Mouse (Mus musculus): Measurements from ENCODE around the gene Pjvk. TPM values are rescaled to one million over a fixed set of nuclear protein-coding genes. Genes with fewer than 3 reads are reported as not detected.

The Pjvk gene
- polyA plus RNA-seq, 1 experiment = 0.04 TPM

GRCm38 (mm10) chr2:76674725-76675427 is 26.6 kb downstream of the Pjvk start, which contains the start of gene Plekha3:
TSS of gene Plekha3 (plus strand) at chr2:76675281.
- Histone ChIP-seq H3K27me3 (ENCODE audit: control insufficient read depth, insufficient read depth, insufficient read length) (no peaks in the 10 kb centered on the region), H3ac (ENCODE audit: control insufficient read depth, insufficient read length) (peak within 1 kb of the TSS; percentile 8), H3K4me3 (peak within 1 kb of the TSS; percentile 37), H3K4me2 (ENCODE audit: low read depth) (peak within 1 kb of the TSS; percentile 91), H3K79me2 (ENCODE audit: control insufficient read depth, insufficient read depth) (peaks cover 44% of the 10 kb centered on the region), H3K36me3 (ENCODE audit: control insufficient read depth, insufficient read depth) (no peaks in the 10 kb centered on the region)
- TF ChIP-seq MYOD1 (IDR thresholded peaks at IDR 0.05; ENCODE audit: control insufficient read depth in 1 of 3, insufficient read length in 2 of 3, low read depth in 2 of 3) (peak in 1 of 3 experiments; percentile 1), POLR2AphosphoS2 (IDR thresholded peaks at IDR 0.05; ENCODE audit: insufficient read length, low read depth) (peak; percentile 60), POLR2A (IDR thresholded peaks at IDR 0.05; ENCODE audit: insufficient read length, low read depth) (peak; percentile 78), TCF12 (IDR thresholded peaks at IDR 0.05; ENCODE audit: insufficient read depth, poor library complexity, severe bottlenecking) (no peak)

GRCm38 (mm10) chr2:76675451-76675850 is 27.2 kb downstream of the Pjvk start:
- peaks cover 50% of the 10 kb centered on the region for H3K79me2 ChIP-seq (ENCODE audit: control insufficient read depth, insufficient read depth)
- H3ac ChIP-seq (ENCODE audit: control insufficient read depth, insufficient read length) = peak overlapping the region; percentile 8
- H3K27me3 ChIP-seq (ENCODE audit: control insufficient read depth, insufficient read depth, insufficient read length) = no peaks in the 10 kb centered on the region
- peaks cover 3% of the 10 kb centered on the region for H3K36me3 ChIP-seq (ENCODE audit: control insufficient read depth, insufficient read depth)
- peak overlapping the region; percentile 37 for H3K4me3 ChIP-seq
- peak overlapping the region; percentile 91 for H3K4me2 ChIP-seq (ENCODE audit: low read depth)
- TF ChIP-seq MYOD1 (IDR thresholded peaks at IDR 0.05; ENCODE audit: control insufficient read depth in 1 of 3, insufficient read length in 2 of 3, low read depth in 2 of 3) (no peak), MYOG (IDR thresholded peaks at IDR 0.05; ENCODE audit: control insufficient read depth in 1 of 3, insufficient read depth in 1 of 3, insufficient read length in 2 of 3, low read depth in 2 of 3) (no peak), SRF (IDR thresholded peaks at IDR 0.05; ENCODE audit: control insufficient read depth, insufficient read length, low read depth) (no peak), REST (IDR thresholded peaks at IDR 0.05; ENCODE audit: insufficient read depth, insufficient read length) (no peak), TCF3 (IDR thresholded peaks at IDR 0.05; ENCODE audit: insufficient read length, low read depth) (no peak), TCF12 (IDR thresholded peaks at IDR 0.05; ENCODE audit: insufficient read depth, poor library complexity, severe bottlenecking) (no peak), POLR2AphosphoS2 (IDR thresholded peaks at IDR 0.05; ENCODE audit: insufficient read length, low read depth) (no peak), E2F4 (IDR thresholded peaks at IDR 0.05; ENCODE audit: insufficient read depth) (no peak), POLR2A (IDR thresholded peaks at IDR 0.05; ENCODE audit: insufficient read length, low read depth) (no peak), MAX (IDR thresholded peaks at IDR 0.05; ENCODE audit: low read depth) (no peak), USF1 (IDR thresholded peaks at IDR 0.05; ENCODE audit: low read depth) (no peak), CEBPB (IDR thresholded peaks at IDR 0.05; ENCODE audit: insufficient read depth, poor library complexity, severe bottlenecking) (no peak)

DNA sequence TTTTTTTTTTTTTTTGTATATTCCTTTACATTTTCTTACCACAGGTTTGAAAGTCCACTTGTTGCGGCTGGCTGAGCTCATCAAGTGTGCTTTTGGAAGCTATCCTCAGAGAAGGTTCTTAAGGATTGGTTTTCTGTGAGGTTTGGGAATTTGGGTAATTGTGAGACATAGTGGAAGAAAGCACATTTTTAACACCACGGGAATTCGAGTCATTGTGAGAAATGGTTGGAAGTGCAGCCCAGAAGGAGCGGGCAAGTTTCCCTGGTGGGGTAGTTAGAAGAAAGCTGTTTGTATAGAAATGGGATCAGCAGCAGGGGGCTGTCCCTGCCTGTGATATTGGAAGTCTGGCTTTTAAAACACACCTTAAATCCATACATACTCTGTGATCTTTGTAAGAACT is 27.7 kb downstream of the Pjvk start:
- TF ChIP-seq POLR2A (IDR thresholded peaks at IDR 0.05; ENCODE audit: insufficient read length, low read depth) (no peak), MYOD1 (IDR thresholded peaks at IDR 0.05; ENCODE audit: control insufficient read depth in 1 of 3, insufficient read length in 2 of 3, low read depth in 2 of 3) (no peak), REST (IDR thresholded peaks at IDR 0.05; ENCODE audit: insufficient read depth, insufficient read length) (no peak), TCF12 (IDR thresholded peaks at IDR 0.05; ENCODE audit: insufficient read depth, poor library complexity, severe bottlenecking) (no peak), POLR2AphosphoS2 (IDR thresholded peaks at IDR 0.05; ENCODE audit: insufficient read length, low read depth) (no peak), USF1 (IDR thresholded peaks at IDR 0.05; ENCODE audit: low read depth) (no peak), CEBPB (IDR thresholded peaks at IDR 0.05; ENCODE audit: insufficient read depth, poor library complexity, severe bottlenecking) (no peak), E2F4 (IDR thresholded peaks at IDR 0.05; ENCODE audit: insufficient read depth) (no peak), MYOG (IDR thresholded peaks at IDR 0.05; ENCODE audit: control insufficient read depth in 1 of 3, insufficient read depth in 1 of 3, insufficient read length in 2 of 3, low read depth in 2 of 3) (no peak)
- H3K27me3 ChIP-seq (ENCODE audit: control insufficient read depth, insufficient read depth, insufficient read length) = no peaks in the 10 kb centered on the region
- peak overlapping the region; percentile 37 for H3K4me3 ChIP-seq
- H3K4me2 ChIP-seq (ENCODE audit: low read depth) = peak overlapping the region; percentile 91
- peaks cover 7% of the 10 kb centered on the region for H3K36me3 ChIP-seq (ENCODE audit: control insufficient read depth, insufficient read depth)
- H3ac ChIP-seq (ENCODE audit: control insufficient read depth, insufficient read length) = peak overlapping the region; percentile 8
- H3K79me2 ChIP-seq (ENCODE audit: control insufficient read depth, insufficient read depth) = peaks cover 53% of the 10 kb centered on the region

DNA sequence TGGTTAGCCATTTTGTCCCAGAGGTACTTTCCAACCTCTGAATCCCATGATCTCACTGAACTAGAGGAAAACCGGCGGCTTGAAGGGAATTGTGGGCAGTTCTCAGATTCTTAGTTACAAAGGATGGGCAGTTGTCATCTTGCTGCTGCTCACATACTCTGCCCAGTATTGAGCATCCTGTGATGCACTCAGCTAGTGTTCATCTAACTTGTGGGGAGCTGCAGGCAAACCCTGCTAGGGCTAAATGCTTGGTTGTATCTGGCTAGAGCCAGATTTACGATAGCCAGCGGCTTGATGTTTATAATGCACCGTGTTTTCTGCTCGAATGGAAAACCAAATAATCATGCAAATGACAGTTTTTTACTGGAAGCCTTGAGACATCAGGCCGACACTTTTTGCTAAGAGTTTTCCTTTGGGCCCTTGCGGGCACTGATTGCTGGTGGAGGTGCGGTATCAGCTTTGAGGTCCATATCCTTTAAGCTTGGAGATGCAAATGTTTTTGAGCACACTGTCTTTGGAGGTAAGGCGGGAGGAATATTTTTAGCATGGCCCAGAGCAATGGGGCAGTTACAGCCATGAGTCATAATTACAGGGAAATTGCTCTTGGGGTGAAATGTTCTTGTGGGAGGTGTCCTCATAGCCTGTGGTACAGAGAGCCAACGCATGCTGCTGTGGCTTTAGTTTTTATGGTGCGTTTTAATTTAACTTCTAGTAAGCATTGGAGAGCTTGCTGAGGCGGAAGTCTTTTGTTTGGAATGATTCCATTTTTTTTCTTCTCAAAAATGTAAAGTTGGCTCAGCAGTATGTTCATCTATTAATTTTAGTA is 28.3 kb downstream of the Pjvk start:
- Histone ChIP-seq H3K4me3 (peak overlapping the region; percentile 37), H3ac (ENCODE audit: control insufficient read depth, insufficient read length) (no peak overlapping the region), H3K79me2 (ENCODE audit: control insufficient read depth, insufficient read depth) (peaks cover 53% of the 10 kb centered on the region), H3K4me2 (ENCODE audit: low read depth) (peak overlapping the region; percentile 91), H3K27me3 (ENCODE audit: control insufficient read depth, insufficient read depth, insufficient read length) (no peaks in the 10 kb centered on the region), H3K36me3 (ENCODE audit: control insufficient read depth, insufficient read depth) (peaks cover 10% of the 10 kb centered on the region)
- TF ChIP-seq TCF3 (IDR thresholded peaks at IDR 0.05; ENCODE audit: insufficient read length, low read depth) = no peak
- TF ChIP-seq SRF (IDR thresholded peaks at IDR 0.05; ENCODE audit: control insufficient read depth, insufficient read length, low read depth) = no peak
- TF ChIP-seq MYOG (IDR thresholded peaks at IDR 0.05; ENCODE audit: control insufficient read depth in 1 of 3, insufficient read depth in 1 of 3, insufficient read length in 2 of 3, low read depth in 2 of 3) = no peak
- no peak for TF ChIP-seq POLR2A (IDR thresholded peaks at IDR 0.05; ENCODE audit: insufficient read length, low read depth)
- peak; percentile 34; the same call in 1 of the 2 replicates for TF ChIP-seq CEBPB (IDR thresholded peaks at IDR 0.05; ENCODE audit: insufficient read depth, poor library complexity, severe bottlenecking)
